Mouse (Mus musculus) myocyte (in vitro differentiated cells): ENCODE measurements around the gene Srsf4.

Experiments used
- E2F4 ChIP-seq: IDR thresholded peaks from one replicate; pipeline ENCODE4 v1.6.1; 2011; ENCODE audit warnings: mild to moderate bottlenecking, control low read depth, moderate library complexity; ENCODE audit not compliant: insufficient read depth
- MAX ChIP-seq: IDR thresholded peaks from one replicate; pipeline ENCODE4 v1.6.1; 2011; ENCODE audit warnings: low read depth, mild to moderate bottlenecking, control low read depth
- MYOD1 ChIP-seq, 3 experiments: IDR thresholded peaks; one replicate each; pipeline ENCODE4 v1.6.1; 2011; ENCODE audit warnings: control low read depth in 2 of 3, low read depth in 2 of 3, mild to moderate bottlenecking in 2 of 3, moderate library complexity in 1 of 3; ENCODE audit not compliant: insufficient read length in 2 of 3, control insufficient read depth in 1 of 3
- MYOG ChIP-seq, 3 experiments: IDR thresholded peaks; one replicate each; pipeline ENCODE4 v1.6.1; 2011; ENCODE audit warnings: control low read depth in 2 of 3, low read depth in 2 of 3, mild to moderate bottlenecking in 2 of 3; ENCODE audit not compliant: insufficient read length in 2 of 3, control insufficient read depth in 1 of 3, insufficient read depth in 1 of 3
- POLR2A ChIP-seq: IDR thresholded peaks from one replicate; pipeline ENCODE4 v1.6.1; 2011; ENCODE audit warnings: low read depth, mild to moderate bottlenecking, control low read depth, moderate library complexity; ENCODE audit not compliant: insufficient read length
- SRF ChIP-seq: IDR thresholded peaks from one replicate; pipeline ENCODE4 v1.6.1; 2011; ENCODE audit warnings: low read depth; ENCODE audit not compliant: control insufficient read depth, insufficient read length
- TCF12 ChIP-seq: IDR thresholded peaks from one replicate; pipeline ENCODE4 v1.6.1; 2011; ENCODE audit warnings: mild to moderate bottlenecking, control low read depth; ENCODE audit not compliant: poor library complexity, insufficient read depth, severe bottlenecking

GRCm38 (mm10) chr4:131950657-131951056, 77.2 kb downstream of the Srsf4 start:
- no peak for TF ChIP-seq POLR2A
- TF ChIP-seq MAX, result no peak
- TF ChIP-seq TCF12, result no peak
- TF ChIP-seq MYOD1 (IDR thresholded peaks at IDR 0.05; ENCODE audit: control insufficient read depth in 1 of 3, insufficient read length in 2 of 3, low read depth in 2 of 3), result no peak
- no peak for TF ChIP-seq MYOG (IDR thresholded peaks at IDR 0.05; ENCODE audit: control insufficient read depth in 1 of 3, insufficient read depth in 1 of 3, insufficient read length in 2 of 3, low read depth in 2 of 3)
- no peak for TF ChIP-seq SRF
- TF ChIP-seq E2F4, result no peak
